Mouse (Mus musculus) telencephalon, adult 2 months (tissue): ENCODE measurements at regions not wholly inside any gene's neighbourhood (a gene's known extent, or its start where the extent isn't known, plus 50 kb on each side); places are given as distances from the start of the nearest gene placed in this dataset.

Experiments used
- DNase-seq: peaks from one replicate; pipeline ENCODE4 v3.0.0-alpha.2; 2011; ENCODE audit warnings: low read depth, low spot score

GRCm38 (mm10) chr5:62545785-62546184 lies 220.2 kb downstream of the Arap2 start:
- DNase-seq = peak; percentile 33

- no peak for DNase-seq
Measured at GRCm38 (mm10) chr5:62539304-62539703, 226.7 kb downstream of the Arap2 start.

GRCm38 (mm10) chr5:62511827-62512226 lies 254.1 kb downstream of the Arap2 start:
- DNase-seq = peak; percentile 19

GRCm38 (mm10) chr5:62483521-62483920 lies 282.4 kb downstream of the Arap2 start:
- DNase-seq = no peak

GRCm38 (mm10) chr5:62480967-62481366 lies 285.0 kb downstream of the Arap2 start:
- peak; percentile 29 for DNase-seq

- DNase-seq = no peak
Measured at GRCm38 (mm10) chr5:62473412-62473811, 292.5 kb downstream of the Arap2 start.

GRCm38 (mm10) chr5:62466802-62467201 lies 299.2 kb downstream of the Arap2 start:
- DNase-seq = peak; percentile 19

GRCm38 (mm10) chr5:62462574-62462973 lies 303.4 kb downstream of the Arap2 start:
- DNase-seq = no peak
